In the genomic region with DNA sequence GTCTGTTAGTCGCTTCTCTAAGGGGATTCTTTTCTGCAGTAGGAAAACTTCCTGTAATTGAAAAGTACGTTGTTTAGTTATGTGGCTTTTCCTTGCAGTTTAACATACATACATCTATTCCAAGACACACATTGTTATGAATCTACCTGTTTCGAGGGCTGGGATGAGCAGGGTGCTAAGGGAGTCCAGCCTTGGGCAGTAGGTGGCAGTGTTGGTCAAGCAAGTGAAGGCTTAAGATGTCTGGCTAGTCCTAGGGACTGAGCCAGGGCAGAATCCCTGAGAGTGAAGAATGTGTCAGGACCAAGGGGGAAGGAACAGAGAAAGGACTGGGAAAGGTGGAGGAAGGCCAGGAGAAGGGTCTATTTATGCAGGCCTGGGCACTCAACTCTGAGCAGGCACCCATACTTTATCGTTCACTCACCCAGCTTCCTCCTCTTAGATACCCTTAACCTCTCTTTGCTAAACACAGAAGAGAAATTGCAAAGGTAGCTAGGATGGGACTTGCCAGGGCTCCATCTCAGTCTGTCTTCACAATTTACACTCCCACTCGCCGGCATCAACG, we compare ENCODE assay signal across 8 mouse cellular contexts. TPM values are rescaled to one million over a fixed set of nuclear protein-coding genes. Genes with fewer than 3 reads are reported as not detected.
DNase-seq lines count a peak whose midpoint lies in the region; ATAC-seq and TF ChIP-seq lines count a peak whose summit lies in the region.

No protein-coding gene starts in this region.

- no peak overlapping the region for H3K27ac ChIP-seq in hindbrain, embryonic 10.5 days
- no peak overlapping the region for H3K27ac ChIP-seq in hindbrain, embryonic 13.5 days
- H3K27ac ChIP-seq in kidney, adult 2 months (ENCODE audit: insufficient read depth, low read depth, low read length): no peak overlapping the region
- H3K27ac ChIP-seq in limb, embryonic 10.5 days: no peak overlapping the region
- H3K27ac ChIP-seq in midbrain, embryonic 16.5 days (ENCODE audit: low read length): no peak overlapping the region

- no peaks in the 10 kb centered on the region for H3K9me3 ChIP-seq in hindbrain, embryonic 10.5 days
- H3K9me3 ChIP-seq in hindbrain, embryonic 13.5 days: no peaks in the 10 kb centered on the region
- H3K9me3 ChIP-seq in limb, embryonic 10.5 days (replicated peaks): no peaks in the 10 kb centered on the region
- H3K9me3 ChIP-seq in midbrain, embryonic 16.5 days (replicated peaks; ENCODE audit: control insufficient read depth, low read length, poor library complexity, severe bottlenecking): no peaks in the 10 kb centered on the region

- no peak for ATAC-seq in hindbrain, embryonic 13.5 days (ENCODE audit: low FRiP score)
- ATAC-seq in midbrain, embryonic 16.5 days: peak; percentile 89; the same call in 1 of the 2 replicates

- H3K4me2 ChIP-seq in hindbrain, embryonic 13.5 days: no peak overlapping the region
- H3K4me2 ChIP-seq in midbrain, embryonic 16.5 days (ENCODE audit: low read length): no peak overlapping the region

- no peaks in the 10 kb centered on the region for H3K27me3 ChIP-seq in hindbrain, embryonic 10.5 days (ENCODE audit: insufficient read depth, poor library complexity, severe bottlenecking)
- no peaks in the 10 kb centered on the region for H3K27me3 ChIP-seq in hindbrain, embryonic 13.5 days
- H3K27me3 ChIP-seq in kidney, adult 2 months (replicated peaks; ENCODE audit: control insufficient read depth, insufficient read depth, low read length): no peaks in the 10 kb centered on the region
- H3K27me3 ChIP-seq in limb, embryonic 10.5 days (ENCODE audit: low read depth, poor library complexity, severe bottlenecking): no peaks in the 10 kb centered on the region
- no peaks in the 10 kb centered on the region for H3K27me3 ChIP-seq in midbrain, embryonic 16.5 days (ENCODE audit: control insufficient read depth, insufficient read depth, low read depth, low read length)

- no peak overlapping the region for H3K4me3 ChIP-seq in hindbrain, embryonic 10.5 days
- H3K4me3 ChIP-seq in hindbrain, embryonic 13.5 days: no peak overlapping the region
- H3K4me3 ChIP-seq in kidney, adult 2 months (ENCODE audit: insufficient read depth, low read depth, low read length): no peak overlapping the region
- no peak overlapping the region for H3K4me3 ChIP-seq in limb, embryonic 10.5 days
- H3K4me3 ChIP-seq in midbrain, embryonic 16.5 days (ENCODE audit: low read depth, low read length): no peak overlapping the region

- 59% methylated on average over 7 of the region's 7 CpGs for WGBS in hindbrain, embryonic 10.5 days
- 62% methylated on average over 7 of the region's 7 CpGs for WGBS in hindbrain, embryonic 13.5 days
- WGBS in kidney, adult 2 months: 49% methylated on average over 7 of the region's 7 CpGs
- 57% methylated on average over 7 of the region's 7 CpGs for WGBS in limb, embryonic 10.5 days
- 55% methylated on average over 7 of the region's 7 CpGs for WGBS in midbrain, embryonic 16.5 days

- no peaks in the 10 kb centered on the region for H3K36me3 ChIP-seq in hindbrain, embryonic 10.5 days
- H3K36me3 ChIP-seq in hindbrain, embryonic 13.5 days: no peaks in the 10 kb centered on the region
- no peaks in the 10 kb centered on the region for H3K36me3 ChIP-seq in kidney, adult 2 months (ENCODE audit: control insufficient read depth, insufficient read depth, low read length)
- no peaks in the 10 kb centered on the region for H3K36me3 ChIP-seq in limb, embryonic 10.5 days
- no peaks in the 10 kb centered on the region for H3K36me3 ChIP-seq in midbrain, embryonic 16.5 days (ENCODE audit: control insufficient read depth, insufficient read depth, low read length)

- peak; percentile 57 for DNase-seq in hindbrain, embryonic 10.5 days (ENCODE audit: low spot score)
- peak; percentile 92 for DNase-seq in cerebellum, postnatal 10 days
- DNase-seq in gastrocnemius, postnatal 10 days: peak; percentile 69
- DNase-seq in kidney, adult 2 months: peak; percentile 71
- DNase-seq in limb, embryonic 10.5 days (ENCODE audit: low spot score): peak; percentile 76
- DNase-seq in thymus, postnatal 14 days: peak; percentile 47

- no peak overlapping the region for H3K9ac ChIP-seq in hindbrain, embryonic 13.5 days
- no peak overlapping the region for H3K9ac ChIP-seq in midbrain, embryonic 16.5 days (ENCODE audit: low read depth, low read length)

- TF ChIP-seq CTCF in kidney, adult 2 months (conservative IDR thresholded peaks at IDR 0.05; ENCODE audit: insufficient read depth, insufficient read length, low read depth, low read length): peak; percentile 99

- no peaks in the 10 kb centered on the region for H3K4me1 ChIP-seq in hindbrain, embryonic 10.5 days (replicated peaks)
- H3K4me1 ChIP-seq in hindbrain, embryonic 13.5 days (replicated peaks): peaks cover 5% of the 10 kb centered on the region; the same call in 1 of the 2 replicates
- H3K4me1 ChIP-seq in kidney, adult 2 months (ENCODE audit: control insufficient read depth, insufficient read depth, low read length): no peaks in the 10 kb centered on the region
- no peaks in the 10 kb centered on the region for H3K4me1 ChIP-seq in limb, embryonic 10.5 days
- H3K4me1 ChIP-seq in midbrain, embryonic 16.5 days (ENCODE audit: control insufficient read depth, insufficient read depth, low read length): no peaks in the 10 kb centered on the region

- TF ChIP-seq POLR2A in kidney, adult 2 months (IDR thresholded peaks at IDR 0.05; ENCODE audit: low read depth, low read length): no peak

RNA-seq across cellular contexts. Expression of gene Dhx32, which starts 23.2 kb away (rescaled TPM):
- polyA plus RNA-seq in hindbrain, embryonic 10.5 days (2016; fragmentation: Nextera tagmentation; extraction: Ambion mirVana): 51.0 and 51.1 TPM in 2 replicates
- 31.9 and 33.3 TPM in 2 replicates for polyA plus RNA-seq in hindbrain, embryonic 13.5 days (2015; fragmentation: Nextera tagmentation; extraction: Ambion mirVana)
- 10 to 100 TPM; 35.0 to 39.0 TPM for total RNA-seq in gastrocnemius, postnatal 10 days (2021)
- 26.1 and 28.1 TPM in 2 replicates for polyA plus RNA-seq in kidney, adult 2 months (2012; rRNA removed)
- 18.0 and 19.3 TPM in 2 replicates for polyA plus RNA-seq in limb, embryonic 10.5 days (2016; fragmentation: Nextera tagmentation; extraction: Ambion mirVana)
- 43.2 and 46.3 TPM in 2 replicates for polyA plus RNA-seq in midbrain, embryonic 16.5 days (2015; fragmentation: Nextera tagmentation; extraction: Ambion mirVana)

RNA-seq across cellular contexts. Expression of gene Fank1, which starts 29.0 kb away (rescaled TPM):
- 1.4 and 3.0 TPM in 2 replicates for polyA plus RNA-seq in hindbrain, embryonic 10.5 days (2016; fragmentation: Nextera tagmentation; extraction: Ambion mirVana)
- 2.9 and 3.3 TPM in 2 replicates for polyA plus RNA-seq in hindbrain, embryonic 13.5 days (2015; fragmentation: Nextera tagmentation; extraction: Ambion mirVana)
- total RNA-seq in gastrocnemius, postnatal 10 days (2021): under 1 TPM in 1 of 2 experiments, not detected in 1; 0.38 TPM
- polyA plus RNA-seq in kidney, adult 2 months (2012; rRNA removed): 0.08 and 0.09 TPM in 2 replicates
- polyA plus RNA-seq in limb, embryonic 10.5 days (2016; fragmentation: Nextera tagmentation; extraction: Ambion mirVana): 0.41 TPM in 1 of 2 replicates, not detected in the other
- 5.2 and 7.9 TPM in 2 replicates for polyA plus RNA-seq in midbrain, embryonic 16.5 days (2015; fragmentation: Nextera tagmentation; extraction: Ambion mirVana)
